Mouse (Mus musculus): ENCODE data around the gene Nap1l1. TPM values are rescaled to one million over a fixed set of nuclear protein-coding genes. Genes with fewer than 3 reads are reported as not detected.

Nap1l1 gene
- polyA plus RNA-seq, 1 experiment from 2014 or later, result 163 TPM

DNA sequence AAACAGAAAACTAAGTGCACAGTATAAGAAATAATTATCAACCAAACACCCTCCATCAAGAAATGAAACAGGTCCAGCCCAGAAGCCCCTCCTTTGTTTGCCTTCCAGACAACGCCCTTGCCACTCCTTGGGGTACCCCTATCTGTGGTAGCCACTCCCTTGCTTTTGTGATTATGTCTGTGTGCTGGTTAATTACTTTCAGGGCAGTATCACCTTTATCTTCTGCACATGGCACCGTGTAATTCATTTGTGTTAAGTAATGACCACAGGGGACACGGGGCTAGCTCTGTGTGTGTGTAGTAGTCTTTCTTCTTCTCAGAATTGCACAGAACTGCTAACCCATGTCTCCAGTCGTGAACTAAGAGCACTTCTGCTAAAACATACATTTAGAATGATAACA lies 72.6 kb downstream of the Nap1l1 start:
- no peaks in the 10 kb centered on the region for H3K36me3 ChIP-seq (ENCODE audit: control insufficient read depth, insufficient read depth, low read length)
- peaks cover 5% of the 10 kb centered on the region; the same call in 1 of the 2 replicates for H3K4me1 ChIP-seq (ENCODE audit: control insufficient read depth, insufficient read depth, low read length)
- H3K27me3 ChIP-seq (ENCODE audit: control insufficient read depth, insufficient read depth, low read depth, low read length), result no peaks in the 10 kb centered on the region
- H3K9ac ChIP-seq (ENCODE audit: low read depth, low read length), result no peak overlapping the region
- H3K4me2 ChIP-seq (ENCODE audit: low read length), result no peak overlapping the region
- H3K27ac ChIP-seq (ENCODE audit: low read length), result no peak overlapping the region
- ATAC-seq, result no peak
- WGBS, result 74% methylated on average over 4 of the region's 4 CpGs
- H3K4me3 ChIP-seq (ENCODE audit: low read depth, low read length), result no peak overlapping the region
- H3K9me3 ChIP-seq (replicated peaks; ENCODE audit: control insufficient read depth, low read length, poor library complexity, severe bottlenecking), result no peaks in the 10 kb centered on the region

Other genes starting within 250 kb of the Nap1l1 start
- 5.6 TPM in 2 replicates for gene Bbs10, start 174.5 kb upstream of the Nap1l1 start, polyA plus RNA-seq (2015; fragmentation: Nextera tagmentation; extraction: Ambion mirVana)
- 30.8 and 30.9 TPM in 2 replicates for gene Phlda1, start 33.1 kb downstream of the Nap1l1 start, polyA plus RNA-seq (2015; fragmentation: Nextera tagmentation; extraction: Ambion mirVana)